Mouse (Mus musculus): ENCODE data around the gene Ntm. TPM values are rescaled to one million over a fixed set of nuclear protein-coding genes. Genes with fewer than 3 reads are reported as not detected.

Gene Ntm
- polyA plus RNA-seq, 1 experiment from 2014 or later: 30.6 TPM

DNA sequence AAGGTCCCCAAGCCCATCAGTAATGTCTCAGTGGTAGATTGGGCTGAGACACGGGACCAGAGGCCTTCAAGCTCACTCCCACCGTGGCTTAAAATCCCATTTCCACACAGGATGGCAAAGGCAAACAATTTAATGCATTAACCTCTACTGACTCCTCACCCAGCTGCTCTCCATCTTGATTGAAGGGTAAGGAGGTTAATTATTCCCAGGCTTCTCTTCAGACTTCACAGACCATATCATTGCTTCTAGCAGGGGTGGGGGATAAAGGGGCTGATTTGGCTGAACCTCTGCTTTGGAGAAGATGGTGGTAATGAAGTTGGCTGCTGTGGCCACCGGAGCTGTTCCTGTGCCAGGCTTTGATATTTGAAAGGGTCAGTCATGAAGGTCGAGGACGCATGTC is 754.8 kb downstream of the Ntm start:
- Histone ChIP-seq H3K36me3 (ENCODE audit: control insufficient read depth, insufficient read depth, low read length) (no peaks in the 10 kb centered on the region), H3K4me3 (ENCODE audit: low read depth, low read length) (no peak overlapping the region), H3K27ac (ENCODE audit: low read depth, low read length) (no peak overlapping the region), H3K4me2 (replicated peaks; ENCODE audit: low read depth, low read length) (no peak overlapping the region), H3K27me3 (ENCODE audit: control insufficient read depth, insufficient read depth, low read length) (no peaks in the 10 kb centered on the region), H3K4me1 (replicated peaks; ENCODE audit: control insufficient read depth, insufficient read depth, low read length) (no peaks in the 10 kb centered on the region), H3K9me3 (ENCODE audit: control insufficient read depth, low read length) (no peaks in the 10 kb centered on the region), H3K9ac (ENCODE audit: low read depth, low read length) (no peak overlapping the region)
- 66% methylated on average over 5 of the region's 5 CpGs for WGBS
- DNase-seq (ENCODE audit: low spot score): no peak
- no peak for ATAC-seq (ENCODE audit: low FRiP score)

DNA sequence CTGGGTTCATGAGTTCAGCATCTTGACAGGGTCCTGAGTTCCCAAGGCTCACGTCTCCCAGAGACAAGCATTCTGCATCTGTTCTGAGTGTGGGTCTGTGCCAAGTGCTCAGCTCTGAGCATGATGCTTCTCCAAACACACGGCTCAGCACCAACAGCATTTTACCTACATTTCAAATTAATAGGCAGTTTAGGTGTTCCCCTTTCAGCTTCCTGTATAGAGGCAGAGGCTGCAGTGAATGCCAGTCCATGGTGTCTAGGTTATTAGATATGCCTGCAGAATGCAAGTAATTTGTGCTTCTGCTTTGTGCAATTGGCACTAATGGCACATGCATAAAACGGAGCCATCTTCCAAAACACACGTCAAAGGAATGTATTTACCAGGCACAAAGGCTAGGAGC is 757.3 kb downstream of the Ntm start:
- Histone ChIP-seq H3K9me3 (ENCODE audit: control insufficient read depth, low read length) (no peaks in the 10 kb centered on the region), H3K4me2 (replicated peaks; ENCODE audit: low read depth, low read length) (no peak overlapping the region), H3K36me3 (ENCODE audit: control insufficient read depth, insufficient read depth, low read length) (no peaks in the 10 kb centered on the region), H3K9ac (ENCODE audit: low read depth, low read length) (no peak overlapping the region), H3K4me3 (ENCODE audit: low read depth, low read length) (no peak overlapping the region), H3K27me3 (ENCODE audit: control insufficient read depth, insufficient read depth, low read length) (no peaks in the 10 kb centered on the region), H3K27ac (ENCODE audit: low read depth, low read length) (no peak overlapping the region), H3K4me1 (replicated peaks; ENCODE audit: control insufficient read depth, insufficient read depth, low read length) (no peaks in the 10 kb centered on the region)
- DNase-seq (ENCODE audit: low spot score) (no peak), ATAC-seq (ENCODE audit: low FRiP score) (no peak)
- 80% methylated on average over 4 of the region's 4 CpGs for WGBS

DNA sequence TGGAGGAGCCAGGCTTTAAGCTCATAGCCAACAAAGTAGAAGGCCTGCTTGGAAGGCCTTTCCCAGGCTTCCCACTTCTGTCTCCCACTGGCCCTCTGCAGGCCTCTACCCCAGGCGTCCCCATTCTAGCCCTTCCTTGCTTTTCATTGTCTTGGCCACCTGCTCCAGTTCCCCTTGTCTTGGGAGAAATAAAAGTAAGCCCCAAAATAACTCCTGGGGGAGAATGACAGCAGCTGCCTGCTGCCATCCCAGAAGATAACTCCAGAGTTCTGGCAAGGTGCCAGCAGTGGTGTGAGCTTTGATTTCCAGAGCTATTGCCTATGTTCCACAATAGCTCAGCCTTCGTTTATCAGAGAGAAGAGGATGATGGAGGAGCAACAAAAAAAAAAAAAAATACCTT is 760.7 kb downstream of the Ntm start:
- no peaks in the 10 kb centered on the region for H3K9me3 ChIP-seq (ENCODE audit: control insufficient read depth, low read length)
- 48% methylated on average over 2 of the region's 2 CpGs for WGBS
- H3K27ac ChIP-seq (ENCODE audit: low read depth, low read length): no peak overlapping the region
- H3K4me2 ChIP-seq (replicated peaks; ENCODE audit: low read depth, low read length): no peak overlapping the region
- H3K4me1 ChIP-seq (replicated peaks; ENCODE audit: control insufficient read depth, insufficient read depth, low read length): no peaks in the 10 kb centered on the region
- no peaks in the 10 kb centered on the region for H3K27me3 ChIP-seq (ENCODE audit: control insufficient read depth, insufficient read depth, low read length)
- H3K4me3 ChIP-seq (ENCODE audit: low read depth, low read length): no peak overlapping the region
- no peak overlapping the region for H3K9ac ChIP-seq (ENCODE audit: low read depth, low read length)
- no peak for DNase-seq (ENCODE audit: low spot score)
- no peak for ATAC-seq (ENCODE audit: low FRiP score)
- H3K36me3 ChIP-seq (ENCODE audit: control insufficient read depth, insufficient read depth, low read length): no peaks in the 10 kb centered on the region

DNA sequence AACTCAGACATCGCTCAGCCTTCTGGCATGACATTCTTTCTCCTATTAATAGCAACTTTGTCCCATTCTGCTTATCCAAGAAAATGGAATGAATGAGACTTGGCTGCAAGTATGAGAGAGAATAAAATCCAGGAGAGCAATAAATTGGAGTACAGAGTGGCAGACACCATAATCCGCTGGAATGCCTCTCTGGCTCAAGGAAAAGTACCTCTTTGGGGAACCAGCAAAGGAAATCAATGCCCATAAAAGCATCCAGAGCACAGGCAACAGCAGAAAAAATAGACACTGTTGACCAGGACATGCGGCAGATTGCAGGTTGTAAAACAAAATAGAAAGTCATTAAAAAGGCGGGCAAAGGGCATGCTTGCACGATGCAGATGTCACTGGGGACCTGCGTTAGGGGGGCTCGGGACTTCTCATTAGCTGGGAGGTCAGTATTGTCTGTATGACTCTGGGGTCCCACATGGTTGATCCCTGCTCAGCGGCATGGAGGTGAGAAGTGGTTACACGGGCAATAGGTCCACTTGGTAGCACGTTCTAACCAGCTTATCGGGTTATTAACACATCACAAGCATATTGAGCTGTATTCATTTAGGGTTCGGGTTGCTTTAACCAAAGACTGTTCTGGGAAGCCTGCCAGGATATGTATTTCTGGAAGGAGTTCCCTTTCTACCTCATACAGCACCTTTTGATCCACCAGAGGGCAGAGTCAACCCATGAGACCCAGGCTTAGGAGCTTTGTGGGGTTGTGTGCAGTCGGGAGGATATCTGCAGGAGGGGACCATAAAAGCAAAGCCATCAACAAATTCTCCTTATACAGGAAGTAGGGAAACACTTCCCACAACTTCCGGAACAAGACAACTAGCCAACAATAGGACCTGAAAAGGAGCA is 761.5 kb downstream of the Ntm start:
- no peaks in the 10 kb centered on the region for H3K27me3 ChIP-seq (ENCODE audit: control insufficient read depth, insufficient read depth, low read length)
- 69% methylated on average over 14 of the region's 14 CpGs for WGBS
- H3K9me3 ChIP-seq (ENCODE audit: control insufficient read depth, low read length): no peaks in the 10 kb centered on the region
- no peak overlapping the region for H3K9ac ChIP-seq (ENCODE audit: low read depth, low read length)
- H3K27ac ChIP-seq (ENCODE audit: low read depth, low read length): no peak overlapping the region
- ATAC-seq (ENCODE audit: low FRiP score) (no peak), DNase-seq (ENCODE audit: low spot score) (peak; percentile 59)
- H3K4me2 ChIP-seq (replicated peaks; ENCODE audit: low read depth, low read length): no peak overlapping the region
- no peak overlapping the region for H3K4me3 ChIP-seq (ENCODE audit: low read depth, low read length)
- H3K4me1 ChIP-seq (replicated peaks; ENCODE audit: control insufficient read depth, insufficient read depth, low read length): no peaks in the 10 kb centered on the region
- no peaks in the 10 kb centered on the region for H3K36me3 ChIP-seq (ENCODE audit: control insufficient read depth, insufficient read depth, low read length)

DNA sequence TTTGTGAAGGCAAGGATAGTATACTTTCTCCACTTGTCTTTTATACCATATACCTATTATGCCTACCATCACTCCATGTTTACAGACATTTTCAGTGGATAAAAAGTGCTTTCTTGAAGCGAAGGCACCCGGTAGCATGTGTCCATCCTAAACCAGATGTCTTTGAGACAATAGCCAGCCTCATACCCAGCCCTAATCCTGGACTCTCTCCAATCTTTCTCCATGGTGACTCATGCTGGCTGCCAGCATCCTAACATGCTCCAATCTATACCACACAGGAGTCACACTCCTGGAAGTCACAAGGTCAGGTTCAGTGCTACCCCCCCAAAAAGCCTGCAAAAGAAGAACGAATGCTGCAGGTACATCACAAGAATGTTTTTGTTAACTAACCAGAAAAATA is 765.9 kb downstream of the Ntm start:
- H3K27ac ChIP-seq (ENCODE audit: low read depth, low read length): no peak overlapping the region
- whole genome bisulfite sequencing: 85% methylated on average over 3 of the region's 3 CpGs
- H3K4me2 ChIP-seq (replicated peaks; ENCODE audit: low read depth, low read length): no peak overlapping the region
- H3K36me3 ChIP-seq (ENCODE audit: control insufficient read depth, insufficient read depth, low read length): no peaks in the 10 kb centered on the region
- DNase-seq (ENCODE audit: low spot score) (no peak), ATAC-seq (ENCODE audit: low FRiP score) (no peak)
- H3K9ac ChIP-seq (ENCODE audit: low read depth, low read length): no peak overlapping the region
- H3K27me3 ChIP-seq (ENCODE audit: control insufficient read depth, insufficient read depth, low read length): no peaks in the 10 kb centered on the region
- no peaks in the 10 kb centered on the region for H3K9me3 ChIP-seq (ENCODE audit: control insufficient read depth, low read length)
- H3K4me1 ChIP-seq (replicated peaks; ENCODE audit: control insufficient read depth, insufficient read depth, low read length): no peaks in the 10 kb centered on the region
- no peak overlapping the region for H3K4me3 ChIP-seq (ENCODE audit: low read depth, low read length)

DNA sequence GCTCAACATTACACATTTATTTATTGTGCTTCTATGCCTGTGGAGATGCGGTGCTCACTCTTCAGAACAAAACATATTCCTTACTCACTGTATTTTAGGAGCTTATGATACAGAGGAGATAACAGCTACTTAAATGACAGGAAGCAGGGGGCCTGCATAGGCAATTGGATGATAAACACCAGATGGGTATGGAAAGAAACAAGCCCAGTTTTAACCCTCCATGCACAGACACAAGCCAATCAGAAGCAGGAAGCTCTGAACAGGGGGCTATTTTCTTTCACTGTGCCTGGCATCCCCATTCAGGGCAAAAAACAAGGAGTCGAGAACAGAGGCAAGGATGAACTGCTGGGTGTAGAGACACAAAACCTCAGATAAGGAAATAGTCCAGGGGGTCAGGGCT is 768.7 kb downstream of the Ntm start:
- Histone ChIP-seq H3K4me1 (replicated peaks; ENCODE audit: control insufficient read depth, insufficient read depth, low read length) (no peaks in the 10 kb centered on the region), H3K27ac (ENCODE audit: low read depth, low read length) (no peak overlapping the region), H3K36me3 (ENCODE audit: control insufficient read depth, insufficient read depth, low read length) (no peaks in the 10 kb centered on the region), H3K4me3 (ENCODE audit: low read depth, low read length) (no peak overlapping the region), H3K9me3 (ENCODE audit: control insufficient read depth, low read length) (no peaks in the 10 kb centered on the region), H3K4me2 (replicated peaks; ENCODE audit: low read depth, low read length) (no peak overlapping the region), H3K27me3 (ENCODE audit: control insufficient read depth, insufficient read depth, low read length) (no peaks in the 10 kb centered on the region), H3K9ac (ENCODE audit: low read depth, low read length) (no peak overlapping the region)
- DNase-seq (ENCODE audit: low spot score): no peak
- no peak for ATAC-seq (ENCODE audit: low FRiP score)
- WGBS: 79% methylated on average over 2 of the region's 2 CpGs

DNA sequence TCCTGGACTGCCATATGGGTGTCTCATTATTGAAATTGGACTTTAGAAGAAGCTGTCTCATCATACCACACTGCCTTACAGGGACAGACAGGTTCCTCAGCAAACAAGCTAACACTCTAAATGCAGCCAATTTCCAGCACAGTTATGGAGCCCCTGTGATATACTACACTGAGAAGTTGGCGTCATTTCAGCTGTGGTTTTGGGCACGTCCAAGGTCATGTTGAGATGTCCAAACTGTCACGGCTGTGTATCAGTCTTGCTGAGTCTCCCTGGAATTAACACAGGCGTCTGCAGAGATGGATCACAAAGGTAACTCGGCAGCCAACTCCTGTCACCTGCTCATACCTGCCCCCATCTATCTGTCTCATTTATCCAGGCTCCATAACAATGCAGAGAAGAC is 779.9 kb downstream of the Ntm start:
- Histone ChIP-seq H3K4me3 (ENCODE audit: low read depth, low read length) (no peak overlapping the region), H3K27ac (ENCODE audit: low read depth, low read length) (no peak overlapping the region), H3K4me2 (replicated peaks; ENCODE audit: low read depth, low read length) (no peak overlapping the region), H3K9ac (ENCODE audit: low read depth, low read length) (no peak overlapping the region), H3K9me3 (ENCODE audit: control insufficient read depth, low read length) (no peaks in the 10 kb centered on the region), H3K4me1 (replicated peaks; ENCODE audit: control insufficient read depth, insufficient read depth, low read length) (no peaks in the 10 kb centered on the region), H3K27me3 (ENCODE audit: control insufficient read depth, insufficient read depth, low read length) (no peaks in the 10 kb centered on the region), H3K36me3 (ENCODE audit: control insufficient read depth, insufficient read depth, low read length) (no peaks in the 10 kb centered on the region)
- WGBS: 85% methylated on average over 5 of the region's 5 CpGs
- DNase-seq (ENCODE audit: low spot score) (no peak), ATAC-seq (ENCODE audit: low FRiP score) (no peak)

DNA sequence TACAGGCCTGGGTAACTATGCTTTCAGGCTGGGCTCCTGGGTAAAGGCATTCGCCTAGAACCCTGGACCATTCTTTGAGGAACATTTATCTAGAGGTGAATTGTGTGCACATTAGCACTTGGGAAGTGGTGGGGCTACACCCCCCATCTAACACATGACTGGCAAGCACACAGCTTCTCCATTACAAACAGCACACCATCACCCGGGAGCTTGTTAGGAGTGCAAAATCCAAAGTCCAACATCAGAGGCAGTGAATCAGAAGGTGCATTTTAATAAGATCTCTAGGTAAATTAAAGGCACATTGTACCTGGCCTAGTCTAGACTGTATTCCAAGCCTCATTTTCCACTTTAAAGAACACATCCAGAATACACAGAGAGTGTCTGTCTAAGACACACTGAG is 781.3 kb downstream of the Ntm start:
- Histone ChIP-seq H3K36me3 (ENCODE audit: control insufficient read depth, insufficient read depth, low read length) (no peaks in the 10 kb centered on the region), H3K9ac (ENCODE audit: low read depth, low read length) (no peak overlapping the region), H3K27ac (ENCODE audit: low read depth, low read length) (no peak overlapping the region), H3K4me3 (ENCODE audit: low read depth, low read length) (no peak overlapping the region), H3K9me3 (ENCODE audit: control insufficient read depth, low read length) (no peaks in the 10 kb centered on the region), H3K4me2 (replicated peaks; ENCODE audit: low read depth, low read length) (no peak overlapping the region), H3K4me1 (replicated peaks; ENCODE audit: control insufficient read depth, insufficient read depth, low read length) (no peaks in the 10 kb centered on the region), H3K27me3 (ENCODE audit: control insufficient read depth, insufficient read depth, low read length) (no peaks in the 10 kb centered on the region)
- DNase-seq (ENCODE audit: low spot score) (no peak), ATAC-seq (ENCODE audit: low FRiP score) (no peak)
- WGBS: 88% methylated on average over 2 of the region's 2 CpGs

DNA sequence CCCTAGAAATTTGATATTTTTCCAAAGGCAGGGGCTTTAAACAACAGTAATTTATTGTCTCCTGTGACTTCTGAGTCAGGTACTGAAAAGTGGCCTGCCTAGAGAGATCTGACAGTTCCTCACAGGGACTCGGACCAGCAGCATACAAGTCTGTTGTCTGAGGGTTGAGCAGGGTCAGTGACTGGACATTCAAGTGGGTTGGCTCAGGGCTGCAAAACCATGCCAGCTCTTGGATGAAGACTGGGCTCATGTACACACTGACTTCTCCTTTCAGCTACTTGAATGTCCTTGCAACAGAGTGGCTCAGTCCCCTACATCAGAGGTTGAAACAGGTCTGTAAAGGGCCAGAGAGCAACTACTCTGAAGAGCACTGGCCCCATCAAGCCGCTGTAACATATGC is 797.2 kb downstream of the Ntm start:
- no peak for ATAC-seq (ENCODE audit: low FRiP score)
- no peak overlapping the region for H3K4me3 ChIP-seq (ENCODE audit: low read depth, low read length)
- WGBS: 77% methylated on average over 2 of the region's 2 CpGs

More for the DNA sequence above, 797.2 kb downstream of the Ntm start:
- DNase-seq (ENCODE audit: low spot score): no peak
- Histone ChIP-seq H3K4me1 (replicated peaks; ENCODE audit: control insufficient read depth, insufficient read depth, low read length) (no peaks in the 10 kb centered on the region), H3K27me3 (ENCODE audit: control insufficient read depth, insufficient read depth, low read length) (no peaks in the 10 kb centered on the region), H3K4me2 (replicated peaks; ENCODE audit: low read depth, low read length) (no peak overlapping the region), H3K9me3 (ENCODE audit: control insufficient read depth, low read length) (no peaks in the 10 kb centered on the region), H3K36me3 (ENCODE audit: control insufficient read depth, insufficient read depth, low read length) (no peaks in the 10 kb centered on the region), H3K27ac (ENCODE audit: low read depth, low read length) (no peak overlapping the region), H3K9ac (ENCODE audit: low read depth, low read length) (no peak overlapping the region)

Measured in hindbrain, embryonic 11.5 days (tissue).